Mouse (Mus musculus): ENCODE data around the gene Palm3. TPM values are rescaled to one million over a fixed set of nuclear protein-coding genes. Genes with fewer than 3 reads are reported as not detected.
"Not testable (repeated sequence)": the region's sequence is repeated elsewhere in the genome, so short reads cannot be mapped to it uniquely, and the experiment has no call there.

The Palm3 gene
- total and polyA plus RNA-seq, 3 experiments = 0.20 to 0.26 (median 0.21) TPM

DNA sequence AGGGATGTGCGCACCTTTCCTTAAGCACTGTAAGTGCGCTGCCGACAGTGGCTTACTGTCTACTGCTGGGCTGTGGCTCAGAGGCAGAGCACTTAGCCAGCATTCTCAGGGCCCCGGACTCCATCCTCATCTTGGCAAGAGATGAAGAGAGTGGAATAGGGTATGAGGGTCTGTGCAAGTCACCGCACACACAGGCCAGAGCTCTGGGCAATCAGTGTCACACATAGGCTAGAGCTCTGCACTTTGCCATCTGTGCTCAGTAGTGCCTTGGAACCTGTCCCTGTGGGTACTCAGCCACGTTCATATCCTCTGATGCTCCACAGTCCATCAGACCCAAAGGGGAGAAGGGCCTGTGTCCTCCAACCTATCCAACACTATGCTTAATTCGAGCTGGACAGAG, 39.7 kb upstream of the Palm3 start:
- no peaks in the 10 kb centered on the region for H3K36me3 ChIP-seq (ENCODE audit: control insufficient read depth, insufficient read depth, low read length)
- no peak overlapping the region for H3K9ac ChIP-seq (ENCODE audit: low read depth, low read length)
- 81% methylated on average over 7 of the region's 7 CpGs for WGBS
- DNase-seq = no peak
- intact Hi-C loops (cut with DNase I) = no loop called here
- TF ChIP-seq CTCF (IDR thresholded peaks at IDR 0.05) (no peak), EP300 (IDR thresholded peaks at IDR 0.05; ENCODE audit: insufficient read depth, low read depth, low read length) (no peak), POLR2A (IDR thresholded peaks at IDR 0.05; ENCODE audit: insufficient read depth, low read depth, low read length) (no peak)
- H3K4me1 ChIP-seq (ENCODE audit: control insufficient read depth, insufficient read depth, low read length) = peaks cover 16% of the 10 kb centered on the region
- H3K79me2 ChIP-seq (replicated peaks; ENCODE audit: control insufficient read depth, insufficient read depth, low read length) = no peaks in the 10 kb centered on the region; the same call in 1 of the 2 replicates
- no peaks in the 10 kb centered on the region for H3K27me3 ChIP-seq (ENCODE audit: control insufficient read depth, insufficient read depth, low read length)
- peak overlapping the region; percentile 82 for H3K27ac ChIP-seq
- H3K4me3 ChIP-seq = no peak overlapping the region

DNA sequence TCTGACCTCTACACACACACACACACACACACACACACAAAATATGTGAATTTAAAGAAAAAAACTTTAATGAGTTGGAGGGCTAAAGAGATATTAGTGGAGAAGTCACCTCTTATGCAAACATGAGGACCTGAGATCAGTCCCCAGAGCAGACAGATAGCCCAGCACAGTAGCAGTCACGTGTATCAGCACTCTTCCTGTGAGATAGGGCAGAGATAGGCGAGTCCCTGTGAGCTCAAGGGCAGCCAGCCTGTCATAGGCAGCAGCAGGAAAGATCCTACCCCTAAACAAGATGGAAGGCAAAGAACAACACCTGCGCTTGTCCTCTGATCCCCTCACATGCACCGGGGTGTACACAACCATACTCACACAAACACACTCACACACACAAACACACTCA, 38.8 kb upstream of the Palm3 start:
- no peaks in the 10 kb centered on the region for H3K36me3 ChIP-seq (ENCODE audit: control insufficient read depth, insufficient read depth, low read length)
- no peaks in the 10 kb centered on the region for H3K27me3 ChIP-seq (ENCODE audit: control insufficient read depth, insufficient read depth, low read length)
- peaks cover 10% of the 10 kb centered on the region for H3K4me1 ChIP-seq (ENCODE audit: control insufficient read depth, insufficient read depth, low read length)
- TF ChIP-seq CTCF (IDR thresholded peaks at IDR 0.05) = no peak
- no peak for TF ChIP-seq EP300 (IDR thresholded peaks at IDR 0.05; ENCODE audit: insufficient read depth, low read depth, low read length)
- no peak overlapping the region for H3K27ac ChIP-seq
- no peak overlapping the region for H3K9ac ChIP-seq (ENCODE audit: low read depth, low read length)
- 59% methylated on average over 4 of the region's 4 CpGs for WGBS
- no peaks in the 10 kb centered on the region; the same call in 1 of the 2 replicates for H3K79me2 ChIP-seq (replicated peaks; ENCODE audit: control insufficient read depth, insufficient read depth, low read length)
- H3K4me3 ChIP-seq = no peak overlapping the region
- intact Hi-C loops (cut with DNase I) = no loop called here
- no peak for DNase-seq

DNA sequence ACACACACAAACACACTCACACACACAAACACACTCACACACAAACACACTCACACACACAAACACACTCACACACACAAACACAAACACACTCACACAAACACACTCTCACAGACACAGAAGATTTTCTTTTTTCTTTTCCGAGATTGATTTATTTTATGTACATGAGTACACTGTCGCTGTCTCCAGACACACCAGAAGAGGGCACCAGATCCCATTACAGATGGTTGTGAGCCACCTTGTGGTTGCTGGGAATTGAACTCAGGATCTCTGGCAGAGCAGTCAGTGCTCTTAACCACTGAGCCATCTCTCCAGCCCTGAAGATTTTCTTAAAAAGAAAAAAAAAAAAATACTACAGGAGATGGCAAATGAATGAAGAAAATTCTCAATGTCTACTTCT, 38.0 kb upstream of the Palm3 start:
- H3K27ac ChIP-seq; H3K79me2 ChIP-seq (replicated peaks; ENCODE audit: control insufficient read depth, insufficient read depth, low read length); intact Hi-C loops (cut with DNase I); H3K4me3 ChIP-seq; DNase-seq; H3K36me3 ChIP-seq (ENCODE audit: control insufficient read depth, insufficient read depth, low read length); H3K4me1 ChIP-seq (ENCODE audit: control insufficient read depth, insufficient read depth, low read length); H3K27me3 ChIP-seq (ENCODE audit: control insufficient read depth, insufficient read depth, low read length); H3K9ac ChIP-seq (ENCODE audit: low read depth, low read length): not testable (repeated sequence)
- peak; percentile 40 for TF ChIP-seq CTCF (IDR thresholded peaks at IDR 0.05)
- 97% methylated on average over 2 of the region's 2 CpGs for WGBS

DNA sequence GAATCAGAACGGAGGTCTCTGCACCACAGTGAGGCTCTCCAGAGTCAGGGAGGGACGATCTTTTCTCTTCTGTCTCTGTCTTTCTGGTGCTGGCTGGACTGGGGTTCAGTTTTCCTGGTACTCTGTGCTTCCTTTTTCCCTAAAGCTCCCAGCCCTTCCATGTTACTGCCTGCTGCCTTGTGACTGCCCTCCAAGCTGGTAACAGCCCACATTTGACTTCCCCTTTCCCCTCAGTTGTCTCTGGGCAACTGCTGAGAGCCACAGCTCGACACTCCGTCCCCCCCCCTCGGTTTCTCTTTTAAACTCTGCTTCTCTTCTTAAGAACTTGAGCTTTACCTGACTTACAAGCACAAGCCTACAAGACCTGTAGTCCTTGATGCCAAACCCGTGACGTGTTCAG, 32.0 kb upstream of the Palm3 start:
- Histone ChIP-seq H3K4me3 (no peak overlapping the region), H3K36me3 (ENCODE audit: control insufficient read depth, insufficient read depth, low read length) (no peaks in the 10 kb centered on the region), H3K27ac (no peak overlapping the region), H3K9ac (ENCODE audit: low read depth, low read length) (no peak overlapping the region), H3K79me2 (replicated peaks; ENCODE audit: control insufficient read depth, insufficient read depth, low read length) (no peaks in the 10 kb centered on the region), H3K4me1 (ENCODE audit: control insufficient read depth, insufficient read depth, low read length) (no peaks in the 10 kb centered on the region), H3K27me3 (ENCODE audit: control insufficient read depth, insufficient read depth, low read length) (no peaks in the 10 kb centered on the region)
- TF ChIP-seq CTCF (IDR thresholded peaks at IDR 0.05) = no peak
- TF ChIP-seq EP300 (IDR thresholded peaks at IDR 0.05; ENCODE audit: insufficient read depth, low read depth, low read length) = no peak
- no peak for TF ChIP-seq POLR2A (IDR thresholded peaks at IDR 0.05; ENCODE audit: insufficient read depth, low read depth, low read length)
- whole genome bisulfite sequencing = 85% methylated on average over 7 of the region's 7 CpGs
- intact Hi-C loops (cut with DNase I) = no loop called here
- DNase-seq = peak in 1 of 2 experiments; percentile 22

DNA sequence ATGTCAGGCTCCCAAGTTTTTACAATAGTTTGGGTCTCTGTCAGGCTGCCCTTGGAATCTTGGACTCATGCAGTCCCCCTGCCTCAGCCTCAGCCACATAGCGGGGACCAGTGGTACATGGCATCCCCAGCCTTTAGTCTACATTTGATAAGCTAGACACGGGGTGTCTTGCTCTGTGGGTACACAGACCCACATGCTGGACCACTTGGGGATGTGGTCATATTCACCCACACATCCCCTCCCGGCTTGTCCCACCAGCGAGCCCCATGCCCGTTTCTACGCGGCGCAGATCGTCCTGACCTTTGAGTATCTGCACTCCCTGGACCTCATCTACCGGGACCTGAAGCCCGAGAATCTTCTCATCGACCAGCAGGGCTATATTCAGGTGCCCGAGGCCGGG, 31.1 kb upstream of the Palm3 start:
- WGBS = 92% methylated on average over 14 of the region's 14 CpGs
- Histone ChIP-seq H3K79me2 (replicated peaks; ENCODE audit: control insufficient read depth, insufficient read depth, low read length) (no peaks in the 10 kb centered on the region), H3K27ac (no peak overlapping the region), H3K4me1 (ENCODE audit: control insufficient read depth, insufficient read depth, low read length) (no peaks in the 10 kb centered on the region), H3K27me3 (ENCODE audit: control insufficient read depth, insufficient read depth, low read length) (no peaks in the 10 kb centered on the region), H3K9ac (ENCODE audit: low read depth, low read length) (no peak overlapping the region), H3K4me3 (no peak overlapping the region), H3K36me3 (ENCODE audit: control insufficient read depth, insufficient read depth, low read length) (no peaks in the 10 kb centered on the region)
- DNase-seq = no peak
- intact Hi-C loops (cut with DNase I) = no loop called here
- TF ChIP-seq EP300 (IDR thresholded peaks at IDR 0.05; ENCODE audit: insufficient read depth, low read depth, low read length) = no peak
- TF ChIP-seq CTCF (IDR thresholded peaks at IDR 0.05) = no peak
- TF ChIP-seq POLR2A (IDR thresholded peaks at IDR 0.05; ENCODE audit: insufficient read depth, low read depth, low read length) = no peak

DNA sequence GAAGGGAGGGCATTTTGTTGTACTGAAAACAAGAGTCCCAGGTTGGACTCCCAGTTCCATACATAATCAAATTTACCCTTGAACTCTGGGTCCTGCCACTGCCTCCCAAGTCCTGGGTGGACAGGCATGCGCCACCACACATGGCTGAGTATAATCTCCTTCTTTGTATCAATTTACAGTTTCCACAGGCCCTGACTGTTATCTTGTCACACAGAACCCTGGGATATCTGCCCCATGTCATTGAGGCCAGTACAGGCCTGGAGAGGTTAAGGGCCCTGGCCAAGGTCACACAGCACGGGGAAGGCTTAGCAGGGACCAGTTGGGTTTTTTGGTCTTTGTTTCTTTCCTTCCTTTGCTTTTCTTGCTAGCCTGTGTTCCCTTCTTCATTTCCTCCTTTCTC, 28.8 kb upstream of the Palm3 start:
- intact Hi-C loops (cut with DNase I) = no loop called here
- 78% methylated on average over 2 of the region's 2 CpGs for WGBS
- no peaks in the 10 kb centered on the region for H3K4me1 ChIP-seq (ENCODE audit: control insufficient read depth, insufficient read depth, low read length)
- no peaks in the 10 kb centered on the region for H3K79me2 ChIP-seq (replicated peaks; ENCODE audit: control insufficient read depth, insufficient read depth, low read length)
- no peaks in the 10 kb centered on the region for H3K36me3 ChIP-seq (ENCODE audit: control insufficient read depth, insufficient read depth, low read length)
- no peak overlapping the region for H3K9ac ChIP-seq (ENCODE audit: low read depth, low read length)
- no peak for TF ChIP-seq POLR2A (IDR thresholded peaks at IDR 0.05; ENCODE audit: insufficient read depth, low read depth, low read length)
- TF ChIP-seq EP300 (IDR thresholded peaks at IDR 0.05; ENCODE audit: insufficient read depth, low read depth, low read length) = no peak
- TF ChIP-seq CTCF (IDR thresholded peaks at IDR 0.05) = no peak
- DNase-seq = no peak
- H3K4me3 ChIP-seq = no peak overlapping the region
- H3K27me3 ChIP-seq (ENCODE audit: control insufficient read depth, insufficient read depth, low read length) = no peaks in the 10 kb centered on the region
- no peak overlapping the region for H3K27ac ChIP-seq
